9 mouse cellular contexts compared by ENCODE assay signal in the genomic region with DNA sequence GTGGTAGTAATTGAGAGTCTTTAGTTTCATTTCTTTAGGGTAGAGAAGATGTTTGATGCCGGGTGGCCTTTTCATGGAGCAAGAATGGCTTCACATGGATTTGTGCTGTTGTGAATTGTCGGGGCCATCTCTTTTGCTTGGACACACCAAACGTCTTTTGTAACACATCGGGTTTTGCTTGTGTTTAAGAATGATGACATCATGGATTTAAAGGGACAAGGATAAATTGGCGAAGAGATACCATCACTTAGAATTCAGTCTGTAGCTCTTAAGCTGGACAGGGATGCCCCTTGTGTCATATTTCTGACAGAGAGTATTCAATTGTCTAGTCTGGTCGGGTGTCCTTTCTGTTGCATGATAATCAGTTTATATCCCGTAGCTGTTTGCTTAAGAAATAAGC. TPM values are rescaled to one million over a fixed set of nuclear protein-coding genes. Genes with fewer than 3 reads are reported as not detected.
DNase-seq lines count a peak whose midpoint lies in the region; ATAC-seq and TF ChIP-seq lines count a peak whose summit lies in the region.
"Had no signal": no experiment of that assay in that cellular context is flagged by ENCODE, and none has a peak within 500 bp of the region (broad histone marks: within the 10 kb centered on the region; RNA-seq: fewer than 3 reads in every experiment).

No protein-coding gene starts in this region.

- no peak for ATAC-seq in lung, embryonic 16.5 days (ENCODE audit: low read depth)
- ATAC-seq in limb, embryonic 14.5 days (ENCODE audit: low FRiP score, low read depth) = no peak
- ATAC-seq in stomach, embryonic 15.5 days (ENCODE audit: insufficient read depth, low FRiP score, low read depth) = no peak

- 20% methylated on average over 7 of the region's 7 CpGs for WGBS in lung, embryonic 16.5 days
- WGBS in limb, embryonic 14.5 days = 41% methylated on average over 7 of the region's 7 CpGs
- WGBS in stomach, embryonic 15.5 days = 19% methylated on average over 7 of the region's 7 CpGs

- H3K36me3 ChIP-seq in lung, embryonic 16.5 days (ENCODE audit: control insufficient read depth, insufficient read depth, low read length) = no peaks in the 10 kb centered on the region
- H3K36me3 ChIP-seq in limb, embryonic 14.5 days (ENCODE audit: control insufficient read depth, insufficient read depth, low read length) = 0 out of 2 replicates have a peak, but pooled peaks cover 4% of the 10 kb centered on the region
- H3K36me3 ChIP-seq in stomach, embryonic 15.5 days = no peaks in the 10 kb centered on the region

- H3K4me3 ChIP-seq in lung, embryonic 16.5 days (ENCODE audit: low read length) = peak overlapping the region; percentile 99
- peak overlapping the region; percentile 84 for H3K4me3 ChIP-seq in embryonic fibroblast, embryonic 13.5 days (ENCODE audit: insufficient read depth, low read length)
- peak overlapping the region; percentile 99 for H3K4me3 ChIP-seq in limb, embryonic 14.5 days (replicated peaks; ENCODE audit: low read length)
- peak overlapping the region; percentile 71 for H3K4me3 ChIP-seq in stomach, embryonic 15.5 days (replicated peaks)

- H3K4me1 ChIP-seq in lung, embryonic 16.5 days (replicated peaks; ENCODE audit: control insufficient read depth, insufficient read depth, low read length) = peaks cover 16% of the 10 kb centered on the region
- H3K4me1 ChIP-seq in embryonic fibroblast, embryonic 13.5 days (ENCODE audit: control insufficient read depth, insufficient read depth, low read length) = no peaks in the 10 kb centered on the region; the same call in 1 of the 2 replicates
- peaks cover 19% of the 10 kb centered on the region for H3K4me1 ChIP-seq in limb, embryonic 14.5 days (ENCODE audit: control insufficient read depth, insufficient read depth, low read length)
- peaks cover 10% of the 10 kb centered on the region for H3K4me1 ChIP-seq in stomach, embryonic 15.5 days

- TF ChIP-seq CTCF in embryonic fibroblast, embryonic 13.5 days (IDR thresholded peaks at IDR 0.05; ENCODE audit: borderline replicate concordance, insufficient read depth, low read length) = no peak

- no peaks in the 10 kb centered on the region for H3K27me3 ChIP-seq in lung, embryonic 16.5 days (ENCODE audit: control insufficient read depth, insufficient read depth, low read depth, low read length)
- no peaks in the 10 kb centered on the region for H3K27me3 ChIP-seq in limb, embryonic 14.5 days (ENCODE audit: control insufficient read depth, insufficient read depth, low read length)
- H3K27me3 ChIP-seq in stomach, embryonic 15.5 days (replicated peaks) = no peaks in the 10 kb centered on the region

- H3K4me2 ChIP-seq in lung, embryonic 16.5 days (ENCODE audit: low read depth, low read length) = peak overlapping the region; percentile 73
- peak overlapping the region; percentile 80 for H3K4me2 ChIP-seq in limb, embryonic 14.5 days (replicated peaks; ENCODE audit: low read depth, low read length, severe bottlenecking)
- peak overlapping the region; percentile 67 for H3K4me2 ChIP-seq in stomach, embryonic 15.5 days

- TF ChIP-seq POLR2A in embryonic fibroblast, embryonic 13.5 days (IDR thresholded peaks at IDR 0.05; ENCODE audit: low read depth, low read length) = no peak
- TF ChIP-seq POLR2A in limb, embryonic 14.5 days (IDR thresholded peaks at IDR 0.05; ENCODE audit: borderline replicate concordance, extremely low read depth, insufficient read depth, insufficient read length) = no peak

- DNase-seq in lung, postnatal 14 days = no peak
- DNase-seq in limb, embryonic 14.5 days (ENCODE audit: low spot score) = no peak
- no peak for DNase-seq in cerebellum, adult 11 months
- DNase-seq in testis, postnatal 14 days (ENCODE audit: low spot score) = no peak
- DNase-seq in ovary, adult 18-20 months (ENCODE audit: low spot score) = no peak
- DNase-seq: spleen, adult 18-20 months had no signal

- no peak overlapping the region for H3K27ac ChIP-seq in lung, embryonic 16.5 days (ENCODE audit: low read length)
- no peak overlapping the region for H3K27ac ChIP-seq in embryonic fibroblast, embryonic 13.5 days (ENCODE audit: insufficient read depth, low read length)
- H3K27ac ChIP-seq in limb, embryonic 14.5 days (replicated peaks; ENCODE audit: low read depth, low read length) = peak overlapping the region; percentile 82; the same call in 1 of the 2 replicates
- no peak overlapping the region for H3K27ac ChIP-seq in stomach, embryonic 15.5 days

- H3K9ac ChIP-seq in lung, embryonic 16.5 days (ENCODE audit: low read length) = peak overlapping the region; percentile 97
- peak overlapping the region; percentile 88 for H3K9ac ChIP-seq in limb, embryonic 14.5 days (ENCODE audit: low read depth, low read length, severe bottlenecking)
- H3K9ac ChIP-seq in stomach, embryonic 15.5 days = peak overlapping the region; percentile 86; the same call in 1 of the 2 replicates

- no peaks in the 10 kb centered on the region for H3K9me3 ChIP-seq in lung, embryonic 16.5 days (ENCODE audit: control insufficient read depth, low read length)
- no peaks in the 10 kb centered on the region for H3K9me3 ChIP-seq in limb, embryonic 14.5 days (ENCODE audit: control insufficient read depth, low read length)
- no peaks in the 10 kb centered on the region for H3K9me3 ChIP-seq in stomach, embryonic 15.5 days

RNA-seq across cellular contexts. Expression of gene Fbxo42, which starts 1.4 kb away (rescaled TPM):
- polyA plus RNA-seq in lung, embryonic 16.5 days (2015; fragmentation: Nextera tagmentation; extraction: Ambion mirVana) = 19.3 and 21.1 TPM in 2 replicates
- 17.9 and 22.1 TPM in 2 replicates for polyA plus RNA-seq in embryonic fibroblast, embryonic 13.5 days (2011; ENCODE audit: insufficient read length, low read depth, missing spikeins)
- 23.1 and 25.5 TPM in 2 replicates for polyA plus RNA-seq in limb, embryonic 14.5 days (2012; rRNA removed)
- 29.7 and 30.0 TPM in 2 replicates for polyA plus RNA-seq in limb, embryonic 14.5 days (2014; fragmentation: Nextera tagmentation; extraction: Ambion mirVana)
- 21.3 and 21.4 TPM in 2 replicates for polyA plus RNA-seq in stomach, embryonic 15.5 days (2015; fragmentation: Nextera tagmentation; extraction: Ambion mirVana)

RNA-seq across cellular contexts. Expression of gene Szrd1, which starts 9.5 kb away (rescaled TPM):
- 42.4 and 44.6 TPM in 2 replicates for polyA plus RNA-seq in lung, embryonic 16.5 days (2015; fragmentation: Nextera tagmentation; extraction: Ambion mirVana)
- polyA plus RNA-seq in embryonic fibroblast, embryonic 13.5 days (2011; ENCODE audit: insufficient read length, low read depth, missing spikeins) = 117 and 126 TPM in 2 replicates
- 63.7 and 71.4 TPM in 2 replicates for polyA plus RNA-seq in limb, embryonic 14.5 days (2012; rRNA removed)
- polyA plus RNA-seq in limb, embryonic 14.5 days (2014; fragmentation: Nextera tagmentation; extraction: Ambion mirVana) = 38.6 and 39.1 TPM in 2 replicates
- polyA plus RNA-seq in stomach, embryonic 15.5 days (2015; fragmentation: Nextera tagmentation; extraction: Ambion mirVana) = 34.5 and 44.3 TPM in 2 replicates
